Mouse (Mus musculus): Measurements from ENCODE around the gene Triobp. TPM values are rescaled to one million over a fixed set of nuclear protein-coding genes. Genes with fewer than 3 reads are reported as not detected.

The Triobp gene
- total RNA-seq (2021) (10 to 100 TPM; 24.4 to 30.9 TPM), polyA plus RNA-seq (2012; rRNA removed) (22.0 and 26.7 TPM in 2 replicates)
- long read RNA-seq, transcript Triobp-201 (14 exons, 2,570 nt), result major isoform, 44 of 53 reads
- long read RNA-seq, partial matches to known transcripts, result 2 of 53 reads
- long read RNA-seq, other reads (novel, unspliced or antisense), result 3 of 53 reads

DNA sequence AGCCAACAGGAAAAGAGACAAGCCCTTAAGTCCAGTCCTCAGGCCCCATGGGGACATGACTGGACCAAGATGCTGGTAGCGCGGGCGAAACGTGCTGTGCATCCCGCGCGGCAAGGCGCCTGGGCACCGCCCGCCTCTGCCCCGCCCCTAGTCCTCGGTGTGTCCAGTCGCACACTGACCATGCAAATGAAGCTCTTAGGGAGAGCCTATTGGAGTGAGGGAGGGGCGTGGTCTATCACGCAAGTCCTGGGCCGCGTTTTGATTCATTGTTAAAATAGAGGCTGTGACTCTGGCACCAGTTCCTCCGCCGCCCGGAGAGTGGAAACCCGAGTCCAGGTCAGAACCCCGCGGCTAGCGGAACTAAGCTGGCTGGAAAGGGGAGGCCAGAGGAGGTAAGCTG, at the start of gene Triobp:
TSS of gene Triobp (plus strand) at position 68 of the 400 bp plus-strand sequence.
- TF ChIP-seq CTCF (IDR thresholded peaks at IDR 0.05), result no peak
- peak; percentile 54 for TF ChIP-seq POLR2A (IDR thresholded peaks at IDR 0.05; ENCODE audit: insufficient read depth, low read depth, low read length)
- TF ChIP-seq EP300 (IDR thresholded peaks at IDR 0.05; ENCODE audit: insufficient read depth, low read depth, low read length), result no peak
- no peaks in the 10 kb centered on the region for H3K36me3 ChIP-seq (ENCODE audit: control insufficient read depth, insufficient read depth, low read length)
- H3K4me1 ChIP-seq (ENCODE audit: control insufficient read depth, insufficient read depth, low read length), result no peaks in the 10 kb centered on the region; the same call in 1 of the 2 replicates
- no peaks in the 10 kb centered on the region for H3K79me2 ChIP-seq (replicated peaks; ENCODE audit: control insufficient read depth, insufficient read depth, low read length)
- DNase-seq, result peak; percentile 88 to 92
- H3K27me3 ChIP-seq (ENCODE audit: control insufficient read depth, insufficient read depth, low read length), result no peaks in the 10 kb centered on the region
- H3K4me3 ChIP-seq, result peak within 1 kb of the TSS; percentile 22; the same call in 1 of the 2 replicates
- under 1% methylated on average over 24 of the region's 24 CpGs for WGBS
- no peak within 1 kb of the TSS for H3K9ac ChIP-seq (ENCODE audit: low read depth, low read length)
- intact Hi-C loops (cut with DNase I), result no loop called here
- H3K27ac ChIP-seq, result no peak within 1 kb of the TSS

GRCm38 (mm10) chr15:78898507-78899001, 49.0 kb upstream of the Triobp start:
- WGBS, result 64% methylated on average over 6 of the region's 6 CpGs
- Histone ChIP-seq H3K36me3 (ENCODE audit: control insufficient read depth, insufficient read depth, low read length) (no peaks in the 10 kb centered on the region), H3K4me3 (no peak overlapping the region), H3K27me3 (ENCODE audit: control insufficient read depth, insufficient read depth, low read length) (no peaks in the 10 kb centered on the region), H3K9ac (ENCODE audit: low read depth, low read length) (no peak overlapping the region), H3K27ac (no peak overlapping the region; the same call in 1 of the 2 replicates), H3K4me1 (ENCODE audit: control insufficient read depth, insufficient read depth, low read length) (peaks cover 4% of the 10 kb centered on the region), H3K79me2 (replicated peaks; ENCODE audit: control insufficient read depth, insufficient read depth, low read length) (no peaks in the 10 kb centered on the region)
- intact Hi-C loops (cut with DNase I), result no loop called here
- DNase-seq, result no peak
- TF ChIP-seq POLR2A (IDR thresholded peaks at IDR 0.05; ENCODE audit: insufficient read depth, low read depth, low read length) (no peak), CTCF (IDR thresholded peaks at IDR 0.05) (no peak), EP300 (IDR thresholded peaks at IDR 0.05; ENCODE audit: insufficient read depth, low read depth, low read length) (no peak)

DNA sequence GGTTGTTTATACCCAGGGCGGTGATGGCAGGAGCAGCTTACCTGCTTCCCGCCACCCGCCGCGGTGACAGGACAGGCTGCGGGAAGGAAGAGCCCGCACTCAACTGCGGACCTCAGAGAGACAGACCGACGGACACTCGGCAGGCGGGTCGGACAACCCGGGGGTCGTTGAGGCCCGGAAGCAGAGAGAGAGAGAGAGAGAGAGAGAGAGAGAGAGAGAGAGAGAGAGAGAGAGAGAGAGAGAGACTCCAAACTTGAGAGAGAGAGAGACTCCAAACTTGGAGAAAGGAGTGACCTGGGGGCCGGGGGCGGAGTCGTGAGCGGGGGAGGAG, 48.1 kb upstream of the Triobp start, which contains the start of gene Gm49510:
TSS of gene Gm49510 (plus strand) at position 259 of the 331 bp plus-strand sequence.
- peak within 1 kb of the TSS; percentile 82 for H3K9ac ChIP-seq (ENCODE audit: low read depth, low read length)
- no peaks in the 10 kb centered on the region for H3K27me3 ChIP-seq (ENCODE audit: control insufficient read depth, insufficient read depth, low read length)
- H3K79me2 ChIP-seq (replicated peaks; ENCODE audit: control insufficient read depth, insufficient read depth, low read length), result no peaks in the 10 kb centered on the region
- intact Hi-C loops (cut with DNase I), result no loop called here
- H3K4me3 ChIP-seq, result peak within 1 kb of the TSS; percentile 69
- TF ChIP-seq POLR2A (IDR thresholded peaks at IDR 0.05; ENCODE audit: insufficient read depth, low read depth, low read length), result no peak
- TF ChIP-seq CTCF (IDR thresholded peaks at IDR 0.05), result no peak
- no peak for TF ChIP-seq EP300 (IDR thresholded peaks at IDR 0.05; ENCODE audit: insufficient read depth, low read depth, low read length)
- peaks cover 4% of the 10 kb centered on the region for H3K4me1 ChIP-seq (ENCODE audit: control insufficient read depth, insufficient read depth, low read length)
- H3K36me3 ChIP-seq (ENCODE audit: control insufficient read depth, insufficient read depth, low read length), result no peaks in the 10 kb centered on the region
- 10% methylated on average over 20 of the region's 20 CpGs for WGBS
- H3K27ac ChIP-seq, result peak within 1 kb of the TSS; percentile 62
- DNase-seq, result peak in 1 of 2 experiments; percentile 44

GRCm38 (mm10) chr15:78899740-78900584, 47.6 kb upstream of the Triobp start, which contains the start of gene Sh3bp1:
Gene Sh3bp1, plus strand, starts transcription at chr15:78899768.
- Histone ChIP-seq H3K27ac (peak within 1 kb of the TSS; percentile 62), H3K4me1 (ENCODE audit: control insufficient read depth, insufficient read depth, low read length) (peaks cover 4% of the 10 kb centered on the region), H3K9ac (ENCODE audit: low read depth, low read length) (peak within 1 kb of the TSS; percentile 82), H3K79me2 (replicated peaks; ENCODE audit: control insufficient read depth, insufficient read depth, low read length) (no peaks in the 10 kb centered on the region), H3K4me3 (peak within 1 kb of the TSS; percentile 69), H3K36me3 (ENCODE audit: control insufficient read depth, insufficient read depth, low read length) (no peaks in the 10 kb centered on the region), H3K27me3 (ENCODE audit: control insufficient read depth, insufficient read depth, low read length) (no peaks in the 10 kb centered on the region)
- intact Hi-C loops (cut with DNase I), result no loop called here
- peak; percentile 80 to 82 for DNase-seq
- TF ChIP-seq EP300 (IDR thresholded peaks at IDR 0.05; ENCODE audit: insufficient read depth, low read depth, low read length), result no peak
- peak; percentile 49; the same call in 1 of the 2 replicates for TF ChIP-seq POLR2A (IDR thresholded peaks at IDR 0.05; ENCODE audit: insufficient read depth, low read depth, low read length)
- WGBS, result 4% methylated on average over 46 of the region's 47 CpGs

GRCm38 (mm10) chr15:78900585-78901421, 46.7 kb upstream of the Triobp start:
- intact Hi-C loops (cut with DNase I), result no loop called here
- peaks cover 4% of the 10 kb centered on the region for H3K4me1 ChIP-seq (ENCODE audit: control insufficient read depth, insufficient read depth, low read length)
- DNase-seq, result peak; percentile 39 to 54
- WGBS, result 44% methylated on average over 18 of the region's 18 CpGs
- peak overlapping the region; percentile 69 for H3K4me3 ChIP-seq
- peak overlapping the region; percentile 62 for H3K27ac ChIP-seq
- no peaks in the 10 kb centered on the region for H3K36me3 ChIP-seq (ENCODE audit: control insufficient read depth, insufficient read depth, low read length)
- H3K79me2 ChIP-seq (replicated peaks; ENCODE audit: control insufficient read depth, insufficient read depth, low read length), result no peaks in the 10 kb centered on the region
- H3K27me3 ChIP-seq (ENCODE audit: control insufficient read depth, insufficient read depth, low read length), result no peaks in the 10 kb centered on the region
- 0 out of 2 replicates have a peak overlapping the region, but pooled peaks have one; percentile 7 for H3K9ac ChIP-seq (ENCODE audit: low read depth, low read length)
- TF ChIP-seq CTCF (IDR thresholded peaks at IDR 0.05) (no peak), EP300 (IDR thresholded peaks at IDR 0.05; ENCODE audit: insufficient read depth, low read depth, low read length) (no peak), POLR2A (IDR thresholded peaks at IDR 0.05; ENCODE audit: insufficient read depth, low read depth, low read length) (0 out of 2 replicates have a peak, but pooled peaks have one; percentile 14)
